Mouse (Mus musculus) intestine, embryonic 15.5 days (tissue): Measurements from ENCODE around the gene Pkib. TPM values are rescaled to one million over a fixed set of nuclear protein-coding genes. Genes with fewer than 3 reads are reported as not detected.

Experiments used
- ATAC-seq: fragments of 200-750 bp; cut with Nextera tagmentation; 2 replicates; pipeline ENCODE4 v1.8.0; 2017; ENCODE audit warnings: moderate TSS enrichment, moderate library complexity
- H3K27ac ChIP-seq: fragments of 300-500 bp; sonication (generic); 2 replicates; pipeline ENCODE4 v1.5.1; 2015; ENCODE audit warnings: mild to moderate bottlenecking, inconsistent platforms
- H3K27me3 ChIP-seq: fragments of 300-500 bp; sonication (generic); replicated peaks from 2 replicates; pipeline ENCODE4 v1.6.1; 2015; ENCODE audit warnings: inconsistent platforms
- H3K36me3 ChIP-seq: fragments of 300-500 bp; sonication (generic); 2 replicates; pipeline ENCODE4 v1.6.1; 2015; ENCODE audit warnings: inconsistent platforms
- H3K4me1 ChIP-seq: fragments of 300-500 bp; sonication (generic); replicated peaks from 2 replicates; pipeline ENCODE4 v1.6.1; 2015; ENCODE audit warnings: inconsistent platforms
- H3K4me2 ChIP-seq: fragments of 300-500 bp; sonication (generic); replicated peaks from 2 replicates; pipeline ENCODE4 v1.6.1; 2015; ENCODE audit warnings: mild to moderate bottlenecking, inconsistent platforms
- H3K4me3 ChIP-seq: fragments of 300-500 bp; sonication (generic); replicated peaks from 2 replicates; pipeline ENCODE4 v1.5.1; 2015; ENCODE audit warnings: inconsistent platforms
- H3K9ac ChIP-seq: fragments of 300-500 bp; sonication (generic); 2 replicates; pipeline ENCODE4 v1.6.1; 2015; ENCODE audit warnings: inconsistent platforms
- H3K9me3 ChIP-seq: fragments of 300-500 bp; sonication (generic); 2 replicates; pipeline ENCODE4 v1.6.1; 2016; ENCODE audit warnings: inconsistent platforms
- WGBS: fragments of 180-500 bp; shearing (Covaris S2); methylation state at CpG from one replicate; pipeline ENCODE4 v1.1.7; 2015; 5-methylcytosine and 5-hydroxymethylcytosine counted together
- polyA plus RNA-seq: library from polyadenylated mRNA; unstranded; fragments of >200 nt; fragmentation: Nextera tagmentation; extraction: Ambion mirVana; gene quantifications from 2 replicates; pipeline ENCODE4 v1.2.1, GENCODE M21; 2015

Pkib gene
- polyA plus RNA-seq, 1 experiment from 2014 or later = 1.9 TPM

GRCm38 (mm10) chr10:57784876-57785150, 153.0 kb downstream of the Pkib start, which contains the start of gene Fabp7:
Fabp7 (plus strand) TSS chr10:57784881.
- no peak for ATAC-seq
- peak within 1 kb of the TSS; percentile 32 for H3K27ac ChIP-seq
- H3K9ac ChIP-seq = no peak within 1 kb of the TSS
- 25% methylated on average over 7 of the region's 7 CpGs for WGBS
- no peaks in the 10 kb centered on the region for H3K9me3 ChIP-seq
- H3K4me3 ChIP-seq = no peak within 1 kb of the TSS
- no peaks in the 10 kb centered on the region for H3K4me1 ChIP-seq
- no peaks in the 10 kb centered on the region for H3K36me3 ChIP-seq
- H3K4me2 ChIP-seq = peak within 1 kb of the TSS; percentile 25
- no peaks in the 10 kb centered on the region for H3K27me3 ChIP-seq

- H3K9ac ChIP-seq = no peak overlapping the region
- no peaks in the 10 kb centered on the region for H3K36me3 ChIP-seq
- H3K27me3 ChIP-seq = no peaks in the 10 kb centered on the region
- no peaks in the 10 kb centered on the region for H3K4me1 ChIP-seq
- WGBS = 71% methylated on average over 2 of the region's 2 CpGs
- no peak overlapping the region for H3K4me3 ChIP-seq
- H3K9me3 ChIP-seq = no peaks in the 10 kb centered on the region
- ATAC-seq = no peak
- no peak overlapping the region for H3K4me2 ChIP-seq
- no peak overlapping the region for H3K27ac ChIP-seq
These were observed 153.8 kb downstream of the Pkib start for GRCm38 (mm10) chr10:57785552-57785951.

Other genes with a start within 250 kb of the Pkib start
- 18.2 and 22.4 TPM in 2 replicates for gene Hsf2, start 145.6 kb upstream of the Pkib start, polyA plus RNA-seq
- 111 and 127 TPM in 2 replicates for gene Serinc1, start 99.5 kb upstream of the Pkib start, polyA plus RNA-seq
- 44.7 and 54.5 TPM in 2 replicates for gene Fabp7, start 152.9 kb downstream of the Pkib start, polyA plus RNA-seq
- 54.1 and 57.4 TPM in 2 replicates for gene Smpdl3a, start 162.4 kb downstream of the Pkib start, polyA plus RNA-seq